Mouse (Mus musculus) liver, embryonic 14.5 days (tissue): ENCODE data around the gene RPS10-NUDT3. TPM values are rescaled to one million over a fixed set of nuclear protein-coding genes. Genes with fewer than 3 reads are reported as not detected.
A peak's percentile ranks its signal among the peaks of the same experiment; 100 is the strongest.

ENCODE experiments used
- ATAC-seq: fragments of 200-750 bp; cut with Nextera tagmentation; 2 replicates; pipeline ENCODE4 v1.8.0; 2017; ENCODE audit warnings: moderate number of reproducible peaks, mild to moderate bottlenecking, moderate library complexity; ENCODE audit not compliant: insufficient read depth
- DNase-seq, 3 experiments: peaks; one replicate each; pipeline ENCODE4 v3.0.0-alpha.2; 2012 to 2013; ENCODE audit warnings: low read depth in 3 of 3, low spot score in 3 of 3
- H3K27ac ChIP-seq: fragments of 300-500 bp; sonication (generic); 2 replicates; pipeline ENCODE4 v1.5.1; 2014; ENCODE audit warnings: moderate library complexity, mild to moderate bottlenecking, control low read depth, inconsistent platforms
- H3K27me3 ChIP-seq: fragments of 300-500 bp; sonication (generic); 2 replicates; pipeline ENCODE4 v1.6.1; 2014; ENCODE audit warnings: mild to moderate bottlenecking, low read length, moderate library complexity; ENCODE audit not compliant: control insufficient read depth, insufficient read depth
- H3K36me3 ChIP-seq: fragments of 300-500 bp; sonication (generic); replicated peaks from 2 replicates; pipeline ENCODE4 v1.6.1; 2014; ENCODE audit warnings: low read depth; ENCODE audit not compliant: control insufficient read depth, insufficient read depth
- H3K4me1 ChIP-seq, 2 experiments: fragments of 200-500 bp in 1 of 2; fragments of 300-500 bp in 1 of 2; sonication (generic) in 1 of 2; replicated peaks; 2 replicates each; pipeline ENCODE4 v1.6.1; 2012 to 2014; ENCODE audit warnings: antibody characterized with exemption in 1 of 2, inconsistent platforms in 1 of 2, low read length in 1 of 2; ENCODE audit not compliant: control insufficient read depth in 2 of 2, insufficient read depth in 2 of 2
- H3K4me2 ChIP-seq: fragments of 300-500 bp; sonication (generic); 2 replicates; pipeline ENCODE4 v1.6.1; 2014; ENCODE audit warnings: low read depth, mild to moderate bottlenecking, control low read depth, moderate library complexity
- H3K4me3 ChIP-seq, 2 experiments: fragments of 200-500 bp in 1 of 2; fragments of 300-500 bp in 1 of 2; sonication (generic) in 1 of 2; 2 replicates each; pipeline ENCODE4 v1.5.1; 2012 to 2014; ENCODE audit warnings: low read depth in 2 of 2, low read length in 2 of 2, mild to moderate bottlenecking in 2 of 2, control low read depth in 1 of 2, inconsistent platforms in 1 of 2, moderate library complexity in 1 of 2; ENCODE audit not compliant: insufficient read depth in 1 of 2
- H3K9ac ChIP-seq: fragments of 300-500 bp; sonication (generic); replicated peaks from 2 replicates; pipeline ENCODE4 v1.6.1; 2014; ENCODE audit warnings: mild to moderate bottlenecking, control low read depth, moderate library complexity
- H3K9me3 ChIP-seq: fragments of 300-500 bp; sonication (generic); 2 replicates; pipeline ENCODE4 v1.6.1; 2016; ENCODE audit warnings: low read length, mixed read lengths; ENCODE audit not compliant: control insufficient read depth
- CTCF ChIP-seq: IDR thresholded peaks from 2 replicates; pipeline ENCODE4 v1.5.1; 2016; ENCODE audit warnings: antibody characterized with exemption, low read depth, control low read depth
- EP300 ChIP-seq: IDR thresholded peaks from 2 replicates; pipeline ENCODE4 v1.6.1; 2016; ENCODE audit warnings: antibody characterized with exemption, low read depth
- WGBS: fragments of 180-500 bp; shearing (Covaris S2); extraction: QIAGEN DNeasy Blood & Tissue Kit; methylation state at CpG from one replicate; pipeline ENCODE4 v1.1.7; 2014; ENCODE audit not compliant: insufficient replicate concordance; 5-methylcytosine and 5-hydroxymethylcytosine counted together
- polyA plus RNA-seq, 2 experiments: library from polyadenylated mRNA; depleted of rRNA in 1 of 2; stranded (reverse) in 1 of 2; unstranded in 1 of 2; fragments of >200 nt; fragmentation: Nextera tagmentation in 1 of 2; extraction: Ambion mirVana in 1 of 2; gene quantifications; 2 replicates each; pipeline versions ENCODE4 v1.2.1 to v1.2.3; 2012 to 2014

RPS10-NUDT3 gene
- polyA plus RNA-seq, 2 experiments: not detected

GRCm38 (mm10) chr17:27591826-27592564 lies 43.0 kb downstream of the RPS10-NUDT3 start:
- no peak overlapping the region for H3K4me2 ChIP-seq
- no peaks in the 10 kb centered on the region for H3K27me3 ChIP-seq
- peaks cover 0 to 9% of the 10 kb centered on the region in 2 experiments; a peak in 1 of 4 replicates for H3K4me1 ChIP-seq
- no peaks in the 10 kb centered on the region; the same call in 1 of the 2 replicates for H3K36me3 ChIP-seq
- WGBS: 75% methylated on average over 12 of the region's 12 CpGs
- ATAC-seq: no peak
- no peak overlapping the region for H3K27ac ChIP-seq
- H3K9me3 ChIP-seq: no peaks in the 10 kb centered on the region
- H3K4me3 ChIP-seq: no peak overlapping the region
- DNase-seq: no peak
- H3K9ac ChIP-seq: no peak overlapping the region
- TF ChIP-seq CTCF: peak; percentile 63; the same call in 1 of the 2 replicates
- no peak for TF ChIP-seq EP300

- no peaks in the 10 kb centered on the region for H3K27me3 ChIP-seq
- no peak for ATAC-seq
- WGBS: 11% methylated on average over 8 of the region's 8 CpGs
- TF ChIP-seq CTCF: no peak
- no peak for TF ChIP-seq EP300
- H3K27ac ChIP-seq: no peak overlapping the region
- no peak for DNase-seq
- H3K36me3 ChIP-seq: no peaks in the 10 kb centered on the region
- H3K4me1 ChIP-seq: peaks cover 0 to 13% of the 10 kb centered on the region in 2 experiments
- no peak overlapping the region for H3K9ac ChIP-seq
- H3K4me2 ChIP-seq: no peak overlapping the region
- H3K9me3 ChIP-seq: no peaks in the 10 kb centered on the region
- no peak overlapping the region for H3K4me3 ChIP-seq
Measured at GRCm38 (mm10) chr17:27588231-27588630, 46.8 kb downstream of the RPS10-NUDT3 start.

GRCm38 (mm10) chr17:27587252-27587651 lies 47.8 kb downstream of the RPS10-NUDT3 start:
- DNase-seq (no peak), ATAC-seq (no peak)
- Histone ChIP-seq H3K9me3 (no peaks in the 10 kb centered on the region), H3K9ac (no peak overlapping the region), H3K4me1 (peaks cover 0 to 17% of the 10 kb centered on the region in 2 experiments), H3K27ac (no peak overlapping the region), H3K36me3 (no peaks in the 10 kb centered on the region), H3K27me3 (no peaks in the 10 kb centered on the region), H3K4me3 (no peak overlapping the region), H3K4me2 (no peak overlapping the region)
- WGBS: 55% methylated on average over 12 of the region's 12 CpGs
- TF ChIP-seq EP300 (no peak), CTCF (no peak)

- no peaks in the 10 kb centered on the region for H3K27me3 ChIP-seq
- H3K4me1 ChIP-seq: peaks cover 0 to 19% of the 10 kb centered on the region in 2 experiments
- WGBS: 43% methylated on average over 9 of the region's 9 CpGs
- DNase-seq (no peak), ATAC-seq (no peak)
- no peak overlapping the region for H3K4me2 ChIP-seq
- H3K9ac ChIP-seq: no peak overlapping the region
- no peak overlapping the region for H3K4me3 ChIP-seq
- TF ChIP-seq EP300 (no peak), CTCF (no peak)
- no peak overlapping the region for H3K27ac ChIP-seq
- no peaks in the 10 kb centered on the region for H3K9me3 ChIP-seq
- no peaks in the 10 kb centered on the region for H3K36me3 ChIP-seq
Measured at GRCm38 (mm10) chr17:27586661-27587060, 48.4 kb downstream of the RPS10-NUDT3 start.

GRCm38 (mm10) chr17:27583185-27583894 lies 51.7 kb downstream of the RPS10-NUDT3 start:
- DNase-seq (no peak), ATAC-seq (peak; percentile 73)
- peaks cover 2% of the 10 kb centered on the region; the same call in 1 of the 2 replicates for H3K36me3 ChIP-seq
- H3K4me1 ChIP-seq: peaks cover 0 to 27% of the 10 kb centered on the region in 2 experiments
- TF ChIP-seq EP300 (no peak), CTCF (no peak)
- H3K4me2 ChIP-seq: no peak overlapping the region
- H3K27ac ChIP-seq: no peak overlapping the region
- no peak overlapping the region for H3K4me3 ChIP-seq
- no peaks in the 10 kb centered on the region for H3K9me3 ChIP-seq
- no peaks in the 10 kb centered on the region for H3K27me3 ChIP-seq
- no peak overlapping the region; the same call in 1 of the 2 replicates for H3K9ac ChIP-seq
- WGBS: 32% methylated on average over 13 of the region's 13 CpGs
